Mouse (Mus musculus) testis, adult 2 months (tissue): ENCODE measurements around the gene Nphs1.
"Not testable (repeated sequence)": the region's sequence is repeated elsewhere in the genome, so short reads cannot be mapped to it uniquely, and the experiment has no call there.

ENCODE experiments used
- CTCF ChIP-seq: fragments of 200-500 bp; IDR thresholded peaks from 2 replicates; pipeline ENCODE4 v1.5.1; 2012; ENCODE audit warnings: low read depth, mild to moderate bottlenecking, inconsistent platforms, low read length, moderate library complexity; ENCODE audit not compliant: control insufficient read depth, insufficient read depth, insufficient replicate concordance
- POLR2A ChIP-seq: fragments of 200-500 bp; IDR thresholded peaks from 2 replicates; pipeline ENCODE4 v1.6.1; 2012; ENCODE audit warnings: low read depth, mild to moderate bottlenecking, inconsistent platforms, low read length, moderate library complexity; ENCODE audit not compliant: control insufficient read depth

DNA sequence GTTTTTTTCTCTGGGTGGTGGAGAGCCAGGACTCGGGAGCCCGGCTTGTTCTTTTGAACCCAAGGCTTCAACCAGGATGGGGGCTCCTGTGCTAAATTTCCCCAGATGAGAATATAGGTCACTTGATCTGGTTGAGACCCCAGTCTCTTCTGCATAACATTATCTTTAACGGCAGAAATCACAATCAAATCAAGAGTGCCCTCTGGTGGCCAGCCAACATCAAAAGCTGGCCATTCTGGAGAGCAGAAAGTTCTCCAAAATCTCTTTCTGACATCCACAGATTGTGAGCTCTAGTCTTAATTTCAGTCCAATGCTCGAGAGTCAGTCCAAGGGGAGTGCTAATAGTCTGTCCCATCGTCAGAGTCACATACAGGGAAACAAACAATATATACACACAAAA is 43.0 kb downstream of the Nphs1 start:
- not testable (repeated sequence) for TF ChIP-seq POLR2A, CTCF
